Mouse (Mus musculus) heart, postnatal 10 days (tissue): ENCODE results near the gene Prdx2. TPM values are rescaled to one million over a fixed set of nuclear protein-coding genes. Genes with fewer than 3 reads are reported as not detected.

ENCODE experiments used
- DNase-seq, 2 experiments: peaks; one replicate each; pipeline ENCODE4 v3.0.0; 2021
- intact Hi-C: fragments of 180-260 bp; cut with DNase I; formaldehyde crosslinking; loops from one replicate; pipeline ENCODE4 v1.15.1; 2025
- microRNA-seq, 2 experiments: library from miRNA; unstranded; fragments of <30 nt; microRNA quantifications; one replicate each; pipeline ENCODE4 v1.2.0; 2022
- total RNA-seq, 2 experiments: library from RNA; stranded (reverse); gene quantifications; 2 replicates each; pipeline ENCODE4 v1.2.3; 2021

Gene Prdx2
- total RNA-seq, 2 experiments from 2014 or later = 689 to 769 TPM

GRCm38 (mm10) chr8:84990836-84991235 is 21.4 kb downstream of the Prdx2 start:
- intact Hi-C loops = loop anchor here (1.0 kb wide), 1 partner anchor 17 kb away; no protein-coding TSS in a partner anchor
- DNase-seq = no peak

- DNase-seq = no peak
- intact Hi-C loops = loop anchor here (1.0 kb wide), 1 partner anchor 19 kb away; no protein-coding TSS in a partner anchor
These were observed 25.0 kb downstream of the Prdx2 start for GRCm38 (mm10) chr8:84994375-84994774.

GRCm38 (mm10) chr8:84995680-84996079 is 26.3 kb downstream of the Prdx2 start:
- intact Hi-C loops = loop anchor here (5.0 kb wide), 1 partner anchor 38 kb away; no protein-coding TSS in a partner anchor
- DNase-seq = no peak

GRCm38 (mm10) chr8:84996978-84997377 is 27.6 kb downstream of the Prdx2 start:
- intact Hi-C loops = loop anchor here (5.0 kb wide), 1 partner anchor 40 kb away; no protein-coding TSS in a partner anchor
- DNase-seq = no peak

GRCm38 (mm10) chr8:84997649-84998295 is 28.4 kb downstream of the Prdx2 start:
- DNase-seq = peak; percentile 91 to 93
- intact Hi-C loops = loop anchor here (1.0 to 5.0 kb wide), 2 partner anchors 40 to 69 kb away; no protein-coding TSS in a partner anchor

GRCm38 (mm10) chr8:85007686-85008085 is 38.3 kb downstream of the Prdx2 start:
- peak in 1 of 2 experiments; percentile 62 for DNase-seq

GRCm38 (mm10) chr8:85011242-85011641 is 41.9 kb downstream of the Prdx2 start:
- intact Hi-C loops = no loop called here

More at GRCm38 (mm10) chr8:85007686-85008085, 38.3 kb downstream of the Prdx2 start:
- intact Hi-C loops = no loop called here

GRCm38 (mm10) chr8:85013230-85013840 is 43.9 kb downstream of the Prdx2 start:
- peak; percentile 56 to 68 for DNase-seq
- intact Hi-C loops = loop anchor here (1.0 kb wide), 1 partner anchor 19 kb away; no protein-coding TSS in a partner anchor

More at GRCm38 (mm10) chr8:85011242-85011641, 41.9 kb downstream of the Prdx2 start:
- DNase-seq = no peak

- intact Hi-C loops = no loop called here
- no peak for DNase-seq
These were observed 45.0 kb downstream of the Prdx2 start, which contains the start of gene Best2 for GRCm38 (mm10) chr8:85014431-85014830. Gene Best2 (minus strand): TSS chr8:85014531.

GRCm38 (mm10) chr8:85016724-85017123 is 47.3 kb downstream of the Prdx2 start:
- intact Hi-C loops = no loop called here
- DNase-seq = no peak

- intact Hi-C loops = no loop called here
- DNase-seq = no peak
These were observed 47.8 kb downstream of the Prdx2 start for GRCm38 (mm10) chr8:85017209-85017608.

- intact Hi-C loops = no loop called here
- DNase-seq = no peak
These were observed 52.2 kb downstream of the Prdx2 start for GRCm38 (mm10) chr8:85021514-85022055.

- DNase-seq = no peak
- intact Hi-C loops = loop anchor here (2.0 kb wide), 1 partner anchor 49 kb away; no protein-coding TSS in a partner anchor
These were observed 54.5 kb downstream of the Prdx2 start for GRCm38 (mm10) chr8:85023846-85024245.

Small RNA genes lying within 50 kb of the gene (microRNA-seq; reads per million reads assigned to microRNA genes)
- gene Gm24197 = 0 reads per million in 2 experiments

Other genes starting within 250 kb of the Prdx2 start
- gene G430095P16Rik, start 246.6 kb upstream of the Prdx2 start, total RNA-seq = under 1 TPM; 0.50 to 0.89 TPM
- 100 to 1,000 TPM; 256 to 266 TPM for gene Nfix, start 169.2 kb upstream of the Prdx2 start, total RNA-seq
- gene Dand5, start 146.8 kb upstream of the Prdx2 start, total RNA-seq = 1 to 10 TPM; 3.1 to 3.8 TPM
- gene Gadd45gip1, start 138.1 kb upstream of the Prdx2 start, total RNA-seq = 10 to 100 TPM; 23.7 to 25.0 TPM
- gene Rad23a, start 128.9 kb upstream of the Prdx2 start, total RNA-seq = 10 to 100 TPM; 77.8 to 88.5 TPM
- 100 to 1,000 TPM; 275 to 333 TPM for gene Calr, start 122.7 kb upstream of the Prdx2 start, total RNA-seq
- gene Farsa, start 112.6 kb upstream of the Prdx2 start, total RNA-seq = 10 to 100 TPM; 31.7 to 32.5 TPM
- gene Syce2, start 97.5 kb upstream of the Prdx2 start, total RNA-seq = 1 to 10 TPM; 6.9 TPM
- 10 to 100 TPM; 31.7 to 32.8 TPM for gene Gcdh, start 75.7 kb upstream of the Prdx2 start, total RNA-seq
- gene Klf1, start 67.7 kb upstream of the Prdx2 start, total RNA-seq = under 1 TPM; 0.17 to 0.22 TPM
- gene Dnase2a, start 61.0 kb upstream of the Prdx2 start, total RNA-seq = 1 to 10 TPM; 6.4 to 7.3 TPM
- gene Mast1, start 32.2 kb upstream of the Prdx2 start, total RNA-seq = under 1 TPM in 1 of 2 experiments, not detected in 1; 0.07 TPM
- not detected for gene Rtbdn, start 22.6 kb upstream of the Prdx2 start, total RNA-seq
- gene Gm49661, start 154 bp upstream of the Prdx2 start, total RNA-seq = 1 to 10 TPM in 1 of 2 experiments, not detected in 1; 1.6 TPM
- 10 to 100 TPM; 53.4 to 55.4 TPM for gene Rnaseh2a, start 180 bp downstream of the Prdx2 start, total RNA-seq
- gene Junb, start 9.1 kb downstream of the Prdx2 start, total RNA-seq = 10 to 100 TPM; 12.6 to 12.7 TPM
- 1 to 10 TPM; 1.8 to 2.3 TPM for gene Hook2, start 21.0 kb downstream of the Prdx2 start, total RNA-seq
- not detected for gene Best2, start 44.9 kb downstream of the Prdx2 start, total RNA-seq
- gene Asna1, start 55.7 kb downstream of the Prdx2 start, total RNA-seq = 10 to 100 TPM; 78.6 to 79.7 TPM
- 100 to 1,000 TPM; 117 to 120 TPM for gene Trir, start 57.2 kb downstream of the Prdx2 start, total RNA-seq
- 10 to 100 TPM; 32.2 to 39.6 TPM for gene Tnpo2, start 67.3 kb downstream of the Prdx2 start, total RNA-seq
- 10 to 100 TPM; 12.6 to 13.0 TPM for gene Fbxw9, start 90.5 kb downstream of the Prdx2 start, total RNA-seq
- gene Gm5741, start 98.4 kb downstream of the Prdx2 start, total RNA-seq = not detected
- gene Dhps, start 102.2 kb downstream of the Prdx2 start, total RNA-seq = 10 to 100 TPM; 28.0 to 29.5 TPM
- gene Wdr83os, start 111.2 kb downstream of the Prdx2 start, total RNA-seq = 10 to 100 TPM; 48.5 to 51.6 TPM
- gene Wdr83, start 111.7 kb downstream of the Prdx2 start, total RNA-seq = 10 to 100 TPM; 27.4 to 27.7 TPM
- gene Man2b1, start 113.7 kb downstream of the Prdx2 start, total RNA-seq = 10 to 100 TPM; 32.5 to 34.6 TPM
- 1 to 10 TPM; 2.5 to 2.8 TPM for gene Zfp791, start 153.5 kb downstream of the Prdx2 start, total RNA-seq
- gene Cks1brt, start 182.3 kb downstream of the Prdx2 start, total RNA-seq = not detected